Mouse (Mus musculus) adrenal gland, postnatal 10 days (tissue): ENCODE measurements around the gene Tcf20. TPM values are rescaled to one million over a fixed set of nuclear protein-coding genes. Genes with fewer than 3 reads are reported as not detected.

ENCODE experiments used
- DNase-seq: peaks from one replicate; pipeline ENCODE4 v3.0.0; 2021; ENCODE audit warnings: mixed read lengths
- total RNA-seq, 2 experiments: library from RNA; stranded (reverse); gene quantifications; 2 replicates each; pipeline ENCODE4 v1.2.3; 2021

Gene Tcf20
- total RNA-seq, 2 experiments from 2014 or later: 70.8 to 71.5 TPM

DNA sequence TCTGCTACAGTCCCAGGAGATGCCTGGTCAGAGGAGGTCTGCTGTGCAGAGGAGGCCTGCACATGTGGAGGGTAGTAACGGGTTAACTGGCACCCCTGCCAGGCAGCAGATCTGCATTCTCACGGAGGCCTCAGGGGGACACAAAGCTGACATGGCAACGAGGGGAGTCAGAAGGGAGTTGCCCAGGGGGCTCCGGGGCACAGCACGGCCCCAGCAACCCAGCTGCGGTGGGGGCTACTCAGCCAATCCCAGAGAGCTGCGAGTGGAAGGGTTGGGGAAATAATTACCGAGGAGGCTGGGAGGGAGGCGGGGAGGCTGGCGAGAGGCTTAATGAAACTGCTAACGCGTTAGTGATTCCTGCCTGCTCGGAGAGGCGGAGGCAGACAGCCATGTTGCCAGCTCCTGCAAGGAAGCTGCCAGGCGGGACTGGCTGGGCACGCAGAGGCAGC lies 29.4 kb downstream of the Tcf20 start:
- no peak for DNase-seq

DNA sequence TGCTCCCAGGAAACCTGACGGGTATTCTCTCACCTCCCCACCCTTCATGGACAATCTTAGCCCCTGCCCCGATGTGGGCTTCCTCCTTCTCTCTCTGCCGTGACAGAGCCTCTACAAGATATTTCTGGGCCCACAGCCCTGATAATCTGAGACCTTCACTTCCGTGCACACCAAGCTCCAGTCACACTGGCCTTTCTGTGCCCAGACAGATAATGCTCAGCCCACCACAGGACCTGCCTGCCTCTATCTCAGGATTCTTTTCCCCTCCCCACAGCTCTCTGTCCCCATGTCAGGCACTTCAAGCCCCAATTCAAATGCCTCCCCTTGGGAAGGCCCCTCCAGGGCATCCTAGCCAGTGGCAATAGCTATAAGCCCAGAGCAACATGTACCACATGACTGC lies 31.0 kb downstream of the Tcf20 start:
- DNase-seq: no peak

DNA sequence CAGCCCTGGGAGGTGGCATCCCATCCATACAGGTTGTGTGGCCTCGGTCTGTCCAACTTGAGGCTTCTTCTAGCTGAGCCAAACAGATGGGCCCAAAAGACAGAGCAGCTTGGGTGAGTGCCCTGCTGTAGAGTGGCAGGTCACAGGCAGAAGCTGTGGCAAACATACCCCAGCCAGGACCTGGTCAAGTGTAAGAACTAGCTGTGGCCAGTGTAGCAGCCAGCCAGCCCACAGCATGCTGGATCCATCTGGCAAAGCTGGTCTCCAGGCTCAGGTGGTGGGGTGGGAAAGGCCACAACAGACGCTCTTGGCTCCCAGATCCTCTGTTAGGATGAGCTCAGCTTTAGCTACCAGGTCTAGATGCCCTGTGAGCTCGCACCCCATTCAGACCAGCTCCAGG lies 31.4 kb downstream of the Tcf20 start:
- no peak for DNase-seq

DNA sequence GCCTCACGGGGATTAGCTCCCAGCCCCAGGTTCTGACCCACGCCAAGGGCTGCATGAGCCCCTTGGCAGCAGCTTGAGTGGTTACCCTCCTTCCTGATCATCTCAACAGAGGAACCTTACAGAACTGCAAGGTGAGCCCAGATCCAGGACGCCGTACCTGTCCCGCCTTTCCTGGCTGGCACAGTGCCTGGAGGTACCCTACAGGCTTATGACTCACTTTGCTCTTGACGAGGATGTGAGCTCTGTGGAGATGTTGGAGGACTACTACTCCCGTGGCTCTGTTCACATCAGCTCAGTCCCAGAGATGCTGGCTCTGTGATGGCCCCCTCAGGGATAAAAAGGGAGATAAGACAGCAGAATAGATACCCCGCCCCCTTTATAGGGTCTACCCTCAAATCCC lies 32.4 kb downstream of the Tcf20 start:
- DNase-seq: no peak

DNA sequence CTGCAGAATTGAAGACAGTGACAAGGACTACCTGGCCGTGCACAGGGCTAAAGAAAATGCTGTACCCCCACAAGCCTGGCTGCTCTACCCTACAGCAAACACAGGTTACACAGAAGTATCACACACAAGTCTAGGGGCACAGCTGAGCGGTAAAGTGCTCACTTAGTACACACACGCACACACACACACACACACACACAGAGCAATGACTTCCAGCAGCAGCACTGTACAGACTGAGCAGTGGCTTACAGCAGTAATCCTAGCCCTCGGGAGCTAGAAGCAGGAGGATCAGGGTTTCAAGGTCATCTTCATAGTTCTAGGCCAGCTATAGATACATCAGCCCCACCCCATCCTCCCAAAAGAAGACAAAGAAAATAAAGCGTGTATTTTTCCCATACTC lies 33.6 kb downstream of the Tcf20 start:
- DNase-seq: no peak

DNA sequence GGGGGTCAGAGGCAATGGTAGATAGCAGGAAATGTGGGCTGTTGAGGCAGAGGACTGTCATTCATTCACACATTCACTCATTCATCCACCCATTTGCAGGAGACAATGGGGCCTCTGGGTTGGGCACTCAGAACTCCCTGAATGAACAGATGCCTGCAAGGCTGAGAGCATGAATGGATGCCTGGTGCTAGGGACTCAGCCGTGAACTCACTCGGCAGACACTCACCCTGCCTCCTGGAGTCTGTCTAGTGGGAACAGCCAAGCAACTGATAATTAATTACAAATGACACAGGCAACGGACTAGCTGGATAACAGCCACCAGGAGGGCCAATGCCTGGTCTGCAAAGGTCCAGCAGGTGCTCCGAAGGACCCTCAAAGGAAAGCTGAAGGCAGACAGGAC lies 34.6 kb downstream of the Tcf20 start:
- no peak for DNase-seq

DNA sequence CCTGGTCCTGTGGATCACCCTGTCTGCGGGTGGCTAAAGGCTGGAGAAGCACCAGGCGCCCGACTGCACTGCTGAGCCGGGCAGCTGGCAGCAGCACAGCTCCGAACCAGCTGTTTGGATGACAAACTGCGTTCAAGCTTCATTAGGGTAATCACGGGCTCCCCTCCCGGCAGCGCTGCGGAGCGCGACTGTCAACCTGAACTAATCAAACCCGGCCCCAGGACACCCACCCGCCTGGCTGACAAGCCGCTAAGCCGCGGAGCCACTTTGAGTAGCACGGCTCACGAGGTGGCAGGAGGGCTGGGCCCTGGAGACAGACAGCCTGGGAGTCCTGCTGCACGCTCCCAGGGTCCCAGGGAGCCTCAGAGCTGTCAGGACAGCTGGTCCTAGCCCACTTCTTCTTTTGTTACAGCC lies 35.4 kb downstream of the Tcf20 start:
- no peak for DNase-seq

DNA sequence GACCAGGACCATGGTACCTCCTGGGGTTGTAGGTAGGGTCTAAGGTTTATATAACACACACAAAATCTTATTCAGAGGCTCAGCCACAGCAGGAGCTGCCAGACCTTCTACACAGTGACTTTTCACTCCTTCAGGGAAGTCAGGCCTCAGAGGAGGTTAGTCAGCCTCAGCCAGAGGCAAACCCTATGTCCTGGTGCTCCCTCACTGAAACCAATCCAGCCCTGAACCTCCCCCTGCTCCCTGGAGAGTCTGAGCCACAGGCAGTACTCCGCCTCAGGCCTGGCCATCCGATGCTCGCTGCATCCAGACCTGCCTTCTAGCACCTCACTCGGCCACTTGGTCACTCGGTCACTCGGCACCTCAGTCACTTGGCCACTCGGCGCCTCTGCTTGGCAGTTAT lies 37.4 kb downstream of the Tcf20 start:
- peak; percentile 69 for DNase-seq

DNA sequence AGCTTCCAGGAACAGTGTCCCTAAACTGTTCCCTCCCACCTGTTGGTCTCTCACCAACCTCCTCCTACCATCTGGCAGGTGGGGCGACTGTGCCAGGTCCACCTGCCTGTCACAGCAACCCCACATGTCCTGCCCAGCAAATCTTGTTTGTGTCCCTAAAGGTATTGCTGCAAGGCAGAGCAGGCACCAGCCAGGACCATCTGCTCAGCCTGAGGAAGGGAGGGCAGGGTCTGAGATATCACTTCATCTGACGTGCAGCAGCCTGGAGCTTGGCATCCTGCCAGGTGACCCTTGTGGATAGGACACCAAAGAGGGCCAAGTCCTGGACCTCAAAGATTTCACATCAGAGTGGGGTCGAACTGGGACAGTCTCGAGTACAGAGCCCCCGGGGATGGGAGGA lies 40.2 kb downstream of the Tcf20 start:
- DNase-seq: no peak

DNA sequence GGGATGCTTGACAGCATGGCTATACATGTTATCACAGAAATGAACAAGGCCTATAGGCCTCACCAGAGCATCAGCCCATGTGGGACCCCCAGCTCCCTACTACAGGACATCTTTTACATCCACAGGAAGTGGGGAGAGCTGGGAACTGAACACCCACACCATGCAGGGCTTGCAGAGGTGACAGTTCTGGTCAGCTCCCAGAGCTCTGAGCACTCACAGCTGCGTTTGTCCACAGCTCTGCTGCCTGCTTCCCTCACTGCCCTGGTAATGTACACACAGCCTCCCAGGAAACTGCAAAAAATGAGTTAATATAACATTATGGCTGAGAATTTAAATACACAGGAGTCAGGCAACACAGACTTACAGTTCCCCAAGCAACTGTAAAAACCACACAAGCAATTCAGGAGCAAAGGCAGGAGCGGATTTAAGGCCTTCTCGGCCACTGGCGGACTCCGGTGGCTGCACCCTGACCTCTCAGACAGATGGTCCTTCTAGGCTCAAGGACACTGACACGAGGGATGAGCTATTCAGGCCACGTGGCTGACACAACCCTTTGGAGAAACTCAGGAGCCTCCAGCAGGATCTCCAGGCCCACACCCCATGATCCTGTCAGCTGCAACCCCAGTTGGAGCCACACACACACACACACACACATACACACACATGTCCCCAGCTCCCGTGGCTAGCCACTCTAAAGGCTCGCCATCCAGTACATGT lies 43.0 kb downstream of the Tcf20 start:
- DNase-seq: no peak

DNA sequence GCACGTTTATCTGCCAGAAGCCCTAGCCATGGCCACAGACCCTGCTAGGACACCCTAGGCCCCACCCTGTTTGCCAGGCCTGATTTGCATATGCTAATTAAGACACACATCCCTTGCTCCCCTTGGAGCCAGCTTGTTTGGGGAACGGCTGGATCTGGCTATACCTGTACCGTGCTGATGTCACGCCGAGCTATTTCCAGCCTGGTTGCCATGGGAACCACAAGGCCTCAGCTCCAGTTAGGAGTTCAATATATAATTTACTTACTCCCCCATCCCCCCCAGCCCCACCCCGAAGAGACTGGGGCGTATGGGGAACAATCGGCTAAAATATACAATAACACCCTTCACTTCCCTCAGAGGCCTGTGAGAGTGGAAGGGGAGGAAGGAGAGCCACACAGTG lies 45.9 kb downstream of the Tcf20 start:
- DNase-seq: no peak

DNA sequence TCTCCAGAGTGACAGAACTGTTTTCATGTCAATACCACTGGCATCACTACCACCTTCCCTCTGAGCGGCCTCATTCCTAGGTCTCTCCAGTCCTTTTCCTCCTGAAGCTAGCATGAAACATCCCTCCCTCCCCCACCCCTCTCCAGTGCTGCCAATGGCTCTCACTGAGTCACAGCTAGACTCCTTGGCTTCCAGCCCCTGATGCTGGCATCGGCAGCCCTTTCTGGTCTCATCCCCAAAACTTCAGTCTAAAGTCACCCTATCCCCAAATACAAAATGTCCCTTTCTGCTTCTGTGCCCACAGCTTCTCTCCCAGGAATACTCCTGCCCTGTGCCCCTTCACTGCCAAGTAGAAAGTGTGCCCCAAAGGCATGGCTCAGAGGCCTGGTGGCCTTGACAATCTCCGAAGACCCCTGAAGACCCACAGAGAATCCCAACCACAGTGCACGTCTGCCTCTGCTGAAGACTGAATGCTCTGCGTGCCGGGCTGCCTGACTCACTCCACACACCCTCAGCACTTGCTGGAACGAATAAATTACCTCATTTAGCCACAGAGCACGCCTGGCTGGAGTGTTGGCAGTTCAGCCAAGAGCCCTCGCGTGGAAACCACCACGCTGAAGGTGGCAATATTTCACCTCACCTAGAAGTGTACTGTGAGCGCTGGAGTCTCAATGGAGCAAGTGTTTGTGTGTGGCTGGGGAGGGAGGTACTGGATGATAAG lies 47.0 kb downstream of the Tcf20 start:
- DNase-seq: no peak

DNA sequence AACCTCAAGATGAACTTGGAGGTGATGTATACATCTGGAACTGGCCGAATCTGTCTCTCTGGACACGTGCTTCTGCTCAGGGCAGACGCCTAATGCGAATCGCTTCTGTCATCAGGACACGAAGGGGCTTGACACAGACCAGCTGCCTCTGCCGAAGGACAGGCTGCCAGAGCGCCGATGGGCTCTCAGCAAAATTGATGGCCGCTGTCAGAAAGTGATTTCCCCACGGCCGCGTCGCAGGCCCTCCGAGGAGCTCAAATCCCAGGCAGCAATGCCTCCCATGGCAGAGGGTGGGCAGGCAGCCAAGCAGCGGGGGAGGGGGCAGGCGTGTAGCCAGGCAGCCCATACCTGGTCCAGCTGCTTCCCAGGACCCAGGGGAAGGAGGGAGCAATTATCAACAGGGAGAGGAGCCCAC lies 49.5 kb downstream of the Tcf20 start:
- peak; percentile 85 for DNase-seq

DNA sequence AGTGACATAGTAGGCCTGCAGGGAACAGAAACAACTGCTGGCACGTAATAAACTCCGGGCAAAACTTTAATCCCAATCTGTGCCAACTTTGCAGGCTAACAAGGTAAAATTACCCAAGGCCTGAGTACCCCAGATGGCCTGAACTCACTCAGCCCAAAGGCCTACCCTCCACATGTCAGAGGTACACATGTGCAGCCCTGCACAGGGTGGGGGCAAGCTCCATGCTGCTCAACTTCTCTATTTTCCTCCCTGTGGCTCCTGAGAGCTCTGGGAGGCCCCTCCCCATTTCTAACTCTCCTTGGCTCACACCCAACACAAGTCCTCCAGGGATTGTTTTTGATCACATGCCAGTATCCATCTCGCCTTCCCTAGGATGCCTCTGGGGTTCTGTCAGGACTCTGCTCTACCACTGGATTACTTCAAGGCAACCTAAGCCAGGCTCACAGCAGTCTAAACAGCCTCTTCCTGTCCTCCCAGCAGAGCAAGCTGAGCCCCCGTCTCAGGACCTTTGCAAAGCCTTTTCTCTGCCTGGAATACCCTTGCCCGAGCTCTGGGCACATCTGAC lies 50.2 kb downstream of the Tcf20 start:
- DNase-seq: peak; percentile 53

DNA sequence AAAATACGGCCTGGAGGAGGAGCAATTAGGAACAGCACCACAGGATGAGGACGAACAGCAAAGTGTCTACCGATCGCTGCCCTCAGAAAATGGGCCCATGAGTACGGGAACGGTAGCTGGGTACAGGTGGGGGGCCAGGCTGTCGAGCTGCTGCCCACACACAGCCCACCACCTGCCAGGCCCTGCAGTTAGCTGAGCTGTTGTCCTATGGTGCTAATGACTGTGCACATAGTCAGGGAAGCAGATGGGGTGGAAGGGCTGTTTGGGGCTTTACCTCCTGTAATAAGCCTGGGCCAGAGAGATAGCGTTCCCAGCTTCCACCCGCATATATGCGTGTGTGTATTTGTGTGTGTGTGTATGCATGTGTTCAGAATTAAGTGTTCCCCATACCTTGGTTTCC lies 52.7 kb downstream of the Tcf20 start:
- DNase-seq: no peak

DNA sequence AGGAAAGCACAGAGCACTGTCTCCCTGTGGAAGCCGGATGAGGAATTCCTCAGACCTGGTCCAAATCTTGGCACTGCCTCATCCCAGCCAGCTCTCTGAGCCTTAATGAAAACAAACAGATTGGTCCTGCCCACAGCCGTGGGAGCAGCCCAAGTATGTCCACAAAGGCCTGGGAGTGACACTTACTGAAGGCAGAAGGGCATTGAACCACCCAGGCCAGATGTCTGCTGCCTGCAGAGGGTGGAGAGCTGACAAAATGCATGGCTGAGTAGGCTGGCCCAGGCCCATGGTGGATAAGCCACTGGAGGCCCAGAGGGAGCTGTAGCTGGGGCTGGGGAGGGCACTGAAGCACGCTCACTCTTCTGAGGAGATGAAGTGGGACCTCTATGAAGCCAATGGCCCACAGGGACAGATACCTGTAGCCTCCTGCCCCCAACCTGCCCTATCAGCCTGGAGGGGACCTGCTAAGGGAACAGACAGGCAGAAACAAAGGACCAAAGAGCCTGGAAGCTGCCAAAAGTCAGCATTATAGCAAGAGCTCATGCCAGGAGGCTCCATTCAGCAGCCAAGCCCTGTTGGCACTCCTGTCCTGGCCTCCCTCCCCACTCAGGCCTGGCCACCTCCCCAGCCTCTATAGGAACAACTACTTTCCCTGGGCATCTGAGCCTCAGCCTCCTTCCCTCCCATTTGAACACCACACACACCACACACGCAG lies 54.6 kb downstream of the Tcf20 start:
- DNase-seq: no peak

DNA sequence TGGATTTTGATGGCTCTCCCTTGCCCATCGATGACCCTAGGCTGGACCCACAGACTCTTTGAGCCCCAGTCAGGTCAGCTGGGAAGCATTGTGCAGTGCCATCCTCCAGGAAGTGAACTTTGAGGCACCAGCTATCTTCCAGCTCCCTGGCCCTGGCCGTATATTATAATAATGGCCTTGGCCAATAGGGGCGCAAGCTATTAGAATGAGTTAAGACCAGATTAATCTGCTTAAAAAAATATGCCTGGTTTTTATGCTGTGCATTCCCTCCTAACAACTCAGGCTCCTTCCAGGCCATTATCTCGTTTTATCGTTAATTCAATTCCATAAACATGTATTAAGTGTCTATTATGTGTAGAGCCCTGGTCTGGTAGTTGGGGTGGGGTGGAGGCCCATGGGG lies 56.2 kb downstream of the Tcf20 start:
- no peak for DNase-seq

DNA sequence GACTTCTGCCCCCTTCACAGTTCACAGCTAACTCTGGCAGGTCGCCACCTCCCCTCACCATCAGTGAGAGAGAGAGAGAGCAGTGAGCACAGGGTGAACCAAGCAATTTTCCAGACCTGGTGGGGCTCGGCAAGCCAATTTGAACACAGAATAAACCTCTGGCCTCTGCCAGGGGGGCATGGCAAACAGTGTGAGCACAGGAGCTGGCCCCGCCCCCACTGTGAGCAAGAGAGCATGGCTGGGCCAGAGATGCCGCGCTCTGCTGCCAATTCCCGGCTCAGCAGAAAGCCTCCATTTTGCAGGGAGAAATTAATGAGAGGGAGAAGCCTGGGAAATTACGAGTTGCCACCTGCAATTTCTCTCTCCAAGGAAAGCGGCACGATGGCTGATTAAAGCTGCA lies 58.1 kb downstream of the Tcf20 start:
- no peak for DNase-seq

DNA sequence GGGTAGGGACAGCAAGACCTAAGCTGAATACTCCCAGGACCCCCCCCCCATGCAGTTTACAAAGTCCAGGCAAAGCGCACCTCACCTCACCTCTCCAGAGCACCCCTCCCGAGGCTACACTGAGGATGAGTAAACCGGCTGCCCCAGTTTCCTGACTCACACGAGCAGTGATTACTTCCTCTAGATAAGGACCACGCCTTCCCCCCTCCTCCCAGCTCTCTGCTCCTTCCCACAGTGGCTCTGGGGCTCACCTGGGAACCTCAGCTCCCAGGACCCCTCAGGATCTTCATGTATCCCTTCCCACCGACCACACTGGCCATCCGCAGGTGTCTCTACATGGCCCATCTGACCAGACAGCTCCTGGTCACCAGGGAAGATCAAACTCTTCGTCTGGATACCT lies 58.8 kb downstream of the Tcf20 start:
- no peak for DNase-seq

DNA sequence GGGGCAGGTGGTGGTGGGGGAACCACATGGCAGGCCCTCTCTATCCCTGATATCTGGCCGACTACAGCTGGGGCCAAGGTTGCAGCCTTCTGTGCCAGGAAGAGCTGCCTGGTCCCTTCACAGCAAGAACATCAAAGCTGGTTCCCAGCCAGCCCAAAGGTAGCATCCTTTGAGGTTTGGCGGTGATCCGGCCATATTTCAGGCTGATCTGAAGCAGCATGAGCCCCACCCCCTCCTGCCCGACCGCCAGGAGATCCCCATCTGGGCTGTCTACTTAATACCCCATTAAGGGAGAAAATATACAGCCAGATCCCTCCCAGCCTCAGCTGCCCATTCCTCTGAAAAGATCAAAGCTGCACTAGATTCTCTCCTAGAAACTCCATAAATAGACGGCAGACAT lies 59.6 kb downstream of the Tcf20 start:
- peak; percentile 57 for DNase-seq

DNA sequence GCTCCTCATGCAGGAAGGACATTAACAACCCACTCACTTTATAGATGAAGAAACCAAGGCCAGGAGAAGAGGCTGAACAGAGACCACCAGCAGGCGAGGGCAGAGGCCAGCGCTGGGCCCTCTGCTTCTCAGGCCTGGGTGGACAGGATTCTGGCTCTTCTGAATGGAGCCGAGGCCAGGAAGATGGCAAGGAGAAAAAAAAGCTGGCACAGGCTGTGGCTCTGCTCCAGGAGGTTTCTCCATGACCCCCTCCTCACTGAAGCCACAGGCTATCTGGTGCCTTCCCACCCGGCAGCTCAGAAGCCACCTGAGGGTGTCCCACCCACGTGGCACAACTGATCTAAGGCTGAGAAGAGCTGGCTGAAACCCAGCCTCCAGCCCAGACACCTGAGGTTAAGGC lies 60.6 kb downstream of the Tcf20 start:
- no peak for DNase-seq

DNA sequence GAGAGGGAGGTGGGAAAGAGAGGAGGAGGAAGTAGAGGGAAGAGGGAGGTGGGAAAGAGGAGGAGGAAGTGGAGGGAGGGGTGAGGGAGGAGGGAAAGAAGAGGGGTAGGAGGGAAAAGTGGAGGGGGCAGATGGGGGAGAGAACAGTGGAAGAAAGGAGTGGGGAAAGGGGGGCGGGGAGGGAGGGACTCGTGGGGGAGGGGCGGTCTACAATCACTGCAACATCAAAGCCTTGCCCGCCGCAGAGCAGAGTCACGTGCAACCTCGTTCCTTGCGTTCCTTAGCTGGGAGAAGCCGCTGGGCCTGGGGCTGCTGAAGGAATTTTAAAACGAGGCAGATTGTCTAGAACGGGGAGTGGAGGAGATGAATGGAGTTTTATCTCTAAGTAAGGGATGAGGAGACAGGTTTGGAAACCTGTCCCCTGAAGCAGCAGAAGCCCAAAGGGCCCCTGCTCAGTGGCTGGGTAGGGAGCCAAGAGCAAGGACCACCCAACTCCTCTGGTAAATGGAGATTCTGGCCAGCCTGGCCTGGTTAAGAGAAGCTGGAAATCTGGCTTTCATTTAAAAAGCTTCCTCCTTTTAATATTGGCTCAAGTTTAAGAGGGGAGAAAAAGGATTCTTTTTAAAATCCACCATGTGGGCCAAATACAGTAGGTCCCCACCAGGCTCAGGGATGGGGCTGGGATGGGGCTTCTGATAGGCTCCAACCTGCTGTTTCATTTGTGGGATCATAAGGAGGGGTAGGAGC lies 62.8 kb downstream of the Tcf20 start:
- no peak for DNase-seq
